Comparison of ENCODE assay signal across 21 mouse cellular contexts in genomic region chr19:36222198-36222597, GRCm38 (mm10).
DNase-seq lines count a peak whose midpoint lies in the region; ATAC-seq lines count a peak whose summit lies in the region.
"Had no signal": no experiment of that assay in that cellular context is flagged by ENCODE, and none has a peak within 500 bp of the region (broad histone marks: within the 10 kb centered on the region; RNA-seq: fewer than 3 reads in every experiment).

No protein-coding gene starts in this region.

- ATAC-seq in common myeloid progenitor, adult 5-6 weeks (replicated peaks; ENCODE audit: low read depth, poor library complexity, severe bottlenecking): peak; percentile 70
- peak; percentile 10 for ATAC-seq in inflammation-experienced regulatory T-cells, adult 6 months
- ATAC-seq: forebrain, embryonic 14.5 days had no signal

- H3K27me3 ChIP-seq in splenic B cell, adult 2 months (ENCODE audit: control insufficient read depth, insufficient read depth, low read length, poor library complexity, severe bottlenecking): peaks cover 2% of the 10 kb centered on the region; the same call in 1 of the 2 replicates
- H3K27me3 ChIP-seq: embryonic facial prominence, embryonic 15.5 days; heart, embryonic 15.5 days; hindbrain, embryonic 15.5 days had no signal

- no peaks in the 10 kb centered on the region for H3K36me3 ChIP-seq in splenic B cell, adult 2 months (ENCODE audit: control insufficient read depth, insufficient read depth, low read length, poor library complexity, severe bottlenecking)
- H3K36me3 ChIP-seq: embryonic facial prominence, embryonic 15.5 days; forebrain, embryonic 10.5 days; heart, embryonic 15.5 days; hindbrain, embryonic 15.5 days had no signal

- peak; percentile 49 to 50 for DNase-seq in spleen, postnatal 36 days (ENCODE audit: low spot score in 2 of 2)
- DNase-seq in spleen, adult 12 weeks (ENCODE audit: low spot score): no peak
- peak; percentile 75 for DNase-seq in splenic B cell, adult 2 months (ENCODE audit: low read depth, low spot score)
- no peak for DNase-seq in urinary bladder, postnatal 36 days (ENCODE audit: low spot score in 2 of 2)
- DNase-seq in kidney, adult 9 months: no peak
- DNase-seq in yolk sac, embryonic 10.5 days (ENCODE audit: low spot score): no peak
- DNase-seq: adrenal gland, adult 2 months; adrenal gland, postnatal 25 days; cerebellum, adult 18-20 months; cerebellum, adult 9-11 months; cerebellum, postnatal 36 days; gastrocnemius, postnatal 10 days; heart, adult 2 months; heart, postnatal 14 days had no signal

Comparison
In these comparisons a context has a peak if more than half of its experiments do, and no peak if none do; other contexts are left out.
1. DNase-seq: peak in spleen, postnatal 36 days (2 of 2) and splenic B cell, adult 2 months (single experiment); none in spleen, adult 12 weeks (single experiment), urinary bladder, postnatal 36 days (0 of 2), kidney, adult 9 months (single experiment) and yolk sac, embryonic 10.5 days (single experiment).